Mouse (Mus musculus) neural tube, embryonic 14.5 days (tissue): ENCODE measurements around the gene Tex13a. TPM values are rescaled to one million over a fixed set of nuclear protein-coding genes. Genes with fewer than 3 reads are reported as not detected.

Experiments
- ATAC-seq: fragments of 200-750 bp; cut with Nextera tagmentation; 2 replicates; pipeline ENCODE4 v1.8.0; 2017; ENCODE audit warnings: low read depth, mild to moderate bottlenecking, moderate TSS enrichment, moderate library complexity
- H3K27ac ChIP-seq: fragments of 300-500 bp; sonication (generic); 2 replicates; pipeline ENCODE4 v1.5.1; 2014; ENCODE audit warnings: low read depth, mild to moderate bottlenecking, control low read depth, low read length, moderate library complexity, mixed read lengths
- H3K27me3 ChIP-seq: fragments of 300-500 bp; sonication (generic); 2 replicates; pipeline ENCODE4 v1.6.1; 2014; ENCODE audit warnings: low read length; ENCODE audit not compliant: control insufficient read depth, insufficient read depth
- H3K36me3 ChIP-seq: fragments of 300-500 bp; sonication (generic); 2 replicates; pipeline ENCODE4 v1.6.1; 2014; ENCODE audit warnings: low read length, mixed read lengths; ENCODE audit not compliant: control insufficient read depth, insufficient read depth
- H3K4me1 ChIP-seq: fragments of 300-500 bp; sonication (generic); 2 replicates; pipeline ENCODE4 v1.6.1; 2014; ENCODE audit warnings: low read length; ENCODE audit not compliant: control insufficient read depth, insufficient read depth
- H3K4me2 ChIP-seq: fragments of 300-500 bp; sonication (generic); 2 replicates; pipeline ENCODE4 v1.6.1; 2014; ENCODE audit warnings: mild to moderate bottlenecking, low read depth, low read length, control low read depth
- H3K4me3 ChIP-seq: fragments of 300-500 bp; sonication (generic); 2 replicates; pipeline ENCODE4 v1.5.1; 2014; ENCODE audit warnings: low read depth, low read length, control low read depth, mixed read lengths
- H3K9ac ChIP-seq: fragments of 300-500 bp; sonication (generic); replicated peaks from 2 replicates; pipeline ENCODE4 v1.6.1; 2014; ENCODE audit warnings: low read depth, mild to moderate bottlenecking, control low read depth, low read length, mixed read lengths
- H3K9me3 ChIP-seq: fragments of 300-500 bp; sonication (generic); 2 replicates; pipeline ENCODE4 v1.6.1; 2016; ENCODE audit warnings: low read length; ENCODE audit not compliant: control insufficient read depth
- WGBS: fragments of 180-500 bp; shearing (Covaris S2); extraction: QIAGEN DNeasy Blood & Tissue Kit; methylation state at CpG from one replicate; pipeline ENCODE4 v1.1.7; 2014; 5-methylcytosine and 5-hydroxymethylcytosine counted together
- polyA plus RNA-seq: library from polyadenylated mRNA; unstranded; fragments of >200 nt; fragmentation: Nextera tagmentation; extraction: Ambion mirVana; gene quantifications from 2 replicates; pipeline ENCODE4 v1.2.1, GENCODE M21; 2014

The Tex13a gene
- polyA plus RNA-seq = not detected in 2 replicates

GRCm38 (mm10) chrX:138209480-138209879 is at the start of gene Tex13a:
Gene Tex13a (minus strand): TSS chrX:138209580.
- no peaks in the 10 kb centered on the region for H3K9me3 ChIP-seq
- no peak within 1 kb of the TSS for H3K9ac ChIP-seq
- no peaks in the 10 kb centered on the region for H3K27me3 ChIP-seq
- no peaks in the 10 kb centered on the region for H3K4me1 ChIP-seq
- WGBS = 86% methylated on average over 3 of the region's 3 CpGs
- H3K36me3 ChIP-seq = no peaks in the 10 kb centered on the region
- no peak for ATAC-seq
- no peak within 1 kb of the TSS for H3K4me3 ChIP-seq
- H3K4me2 ChIP-seq = no peak within 1 kb of the TSS
- H3K27ac ChIP-seq = no peak within 1 kb of the TSS

GRCm38 (mm10) chrX:138234626-138235025 is 25.2 kb upstream of the Tex13a start:
- no peaks in the 10 kb centered on the region for H3K4me1 ChIP-seq
- H3K9ac ChIP-seq = no peak overlapping the region
- H3K27ac ChIP-seq = no peak overlapping the region
- ATAC-seq = no peak
- no peaks in the 10 kb centered on the region for H3K36me3 ChIP-seq
- H3K4me2 ChIP-seq = no peak overlapping the region
- H3K4me3 ChIP-seq = no peak overlapping the region
- WGBS = 42% methylated on average over 4 of the region's 4 CpGs
- no peaks in the 10 kb centered on the region for H3K9me3 ChIP-seq
- no peaks in the 10 kb centered on the region for H3K27me3 ChIP-seq

- Histone ChIP-seq H3K27me3 (no peaks in the 10 kb centered on the region), H3K36me3 (no peaks in the 10 kb centered on the region), H3K9me3 (no peaks in the 10 kb centered on the region), H3K4me3 (no peak overlapping the region), H3K4me2 (no peak overlapping the region), H3K4me1 (no peaks in the 10 kb centered on the region), H3K9ac (no peak overlapping the region), H3K27ac (no peak overlapping the region)
- ATAC-seq = no peak
- 15% methylated on average over 3 of the region's 3 CpGs for WGBS
These were observed 39.2 kb downstream of the Tex13a start for GRCm38 (mm10) chrX:138170146-138170545.
